Mouse (Mus musculus) myocyte (in vitro differentiated cells): Measurements from ENCODE around the gene Ppil3.

Source experiments
- MAX ChIP-seq: IDR thresholded peaks from one replicate; pipeline ENCODE4 v1.6.1; 2011; ENCODE audit warnings: low read depth, mild to moderate bottlenecking, control low read depth
- POLR2A ChIP-seq: IDR thresholded peaks from one replicate; pipeline ENCODE4 v1.6.1; 2011; ENCODE audit warnings: low read depth, mild to moderate bottlenecking, control low read depth, moderate library complexity; ENCODE audit not compliant: insufficient read length
- REST ChIP-seq: IDR thresholded peaks from one replicate; pipeline ENCODE4 v1.6.1; 2011; ENCODE audit warnings: mild to moderate bottlenecking, control low read depth, moderate library complexity; ENCODE audit not compliant: insufficient read depth, insufficient read length
- USF1 ChIP-seq: IDR thresholded peaks from one replicate; pipeline ENCODE4 v1.6.1; 2011; ENCODE audit warnings: low read depth, mild to moderate bottlenecking, control low read depth, moderate library complexity

GRCm38 (mm10) chr1:58454316-58454715 is 9.0 kb upstream of the Ppil3 start:
- TF ChIP-seq POLR2A (no peak), USF1 (no peak), MAX (no peak), REST (no peak)
